Mouse (Mus musculus): ENCODE results near the gene Gpr137. TPM values are rescaled to one million over a fixed set of nuclear protein-coding genes. Genes with fewer than 3 reads are reported as not detected.
"Not testable (repeated sequence)": the region's sequence is repeated elsewhere in the genome, so short reads cannot be mapped to it uniquely, and the experiment has no call there.

Gene Gpr137
- 67.1 and 77.6 TPM in 2 replicates for polyA plus RNA-seq (2015; fragmentation: Nextera tagmentation; extraction: Ambion mirVana)

DNA sequence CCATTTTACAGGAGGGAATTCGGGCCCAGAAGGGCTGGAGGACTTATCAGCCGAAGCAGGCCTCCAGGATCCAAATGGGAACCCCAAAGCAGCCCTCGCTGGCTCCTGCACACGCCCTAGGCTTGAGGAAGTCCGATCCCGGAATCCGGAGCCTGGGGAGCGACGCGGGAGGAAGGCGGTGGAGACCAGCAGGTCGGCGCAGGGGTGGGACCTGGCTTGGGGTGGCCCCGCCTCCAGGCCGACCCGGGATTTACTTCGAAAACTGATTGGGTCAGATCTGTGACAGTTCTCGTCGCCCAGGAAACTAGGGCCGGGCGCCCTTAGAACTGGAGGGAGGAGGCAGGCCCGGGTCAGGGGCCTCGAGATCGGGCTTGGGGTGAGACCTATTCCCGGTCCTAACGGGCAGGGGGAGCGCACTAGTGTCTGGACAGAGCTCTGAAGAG lies at the start of gene Gpr137:
TSS of gene Gpr137 (minus strand) at position 232 of the 443 bp plus-strand sequence.
- Histone ChIP-seq H3K4me2 (ENCODE audit: low read length) (peak within 1 kb of the TSS; percentile 76), H3K36me3 (ENCODE audit: control insufficient read depth, insufficient read depth, low read length) (no peaks in the 10 kb centered on the region; the same call in 1 of the 2 replicates), H3K9me3 (ENCODE audit: control insufficient read depth, low read length) (no peaks in the 10 kb centered on the region), H3K27me3 (replicated peaks; ENCODE audit: control insufficient read depth, insufficient read depth, low read length) (no peaks in the 10 kb centered on the region; the same call in 1 of the 2 replicates), H3K4me3 (ENCODE audit: low read length) (peak within 1 kb of the TSS; percentile 86), H3K27ac (ENCODE audit: low read depth, low read length) (peak within 1 kb of the TSS; percentile 97), H3K4me1 (ENCODE audit: control insufficient read depth, insufficient read depth, low read depth, low read length) (peaks cover 35% of the 10 kb centered on the region), H3K9ac (ENCODE audit: low read depth, low read length) (peak within 1 kb of the TSS; percentile 95)
- under 1% methylated on average over 27 of the region's 27 CpGs for WGBS
- peak; percentile 81 for ATAC-seq

DNA sequence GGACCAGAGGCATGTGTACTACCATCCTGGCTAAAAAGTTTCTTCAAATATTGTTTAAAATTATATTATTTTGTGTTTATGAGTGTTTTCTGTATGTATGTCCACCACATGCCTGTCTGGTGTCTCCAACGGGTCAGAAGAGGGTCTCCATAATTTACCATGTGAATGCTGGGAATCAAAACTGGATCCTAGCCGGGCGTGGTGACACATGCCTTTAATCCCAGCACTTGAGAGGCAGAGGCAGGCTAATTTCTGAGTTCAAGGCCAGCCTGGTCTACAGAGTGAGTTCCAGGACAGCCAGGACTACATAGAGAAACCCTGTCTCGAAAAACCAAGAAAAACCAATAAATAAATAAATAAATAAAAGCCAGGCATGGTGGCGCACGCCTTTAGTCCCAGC lies 48.9 kb upstream of the Gpr137 start:
- peaks cover 37% of the 10 kb centered on the region for H3K4me1 ChIP-seq (ENCODE audit: control insufficient read depth, insufficient read depth, low read depth, low read length)
- not testable (repeated sequence) for H3K4me3 ChIP-seq (ENCODE audit: low read length); H3K36me3 ChIP-seq (ENCODE audit: control insufficient read depth, insufficient read depth, low read length); H3K4me2 ChIP-seq (ENCODE audit: low read length); H3K27ac ChIP-seq (ENCODE audit: low read depth, low read length); ATAC-seq; H3K9ac ChIP-seq (ENCODE audit: low read depth, low read length); H3K27me3 ChIP-seq (replicated peaks; ENCODE audit: control insufficient read depth, insufficient read depth, low read length); H3K9me3 ChIP-seq (ENCODE audit: control insufficient read depth, low read length)
- 93% methylated on average over 6 of the region's 6 CpGs for WGBS

DNA sequence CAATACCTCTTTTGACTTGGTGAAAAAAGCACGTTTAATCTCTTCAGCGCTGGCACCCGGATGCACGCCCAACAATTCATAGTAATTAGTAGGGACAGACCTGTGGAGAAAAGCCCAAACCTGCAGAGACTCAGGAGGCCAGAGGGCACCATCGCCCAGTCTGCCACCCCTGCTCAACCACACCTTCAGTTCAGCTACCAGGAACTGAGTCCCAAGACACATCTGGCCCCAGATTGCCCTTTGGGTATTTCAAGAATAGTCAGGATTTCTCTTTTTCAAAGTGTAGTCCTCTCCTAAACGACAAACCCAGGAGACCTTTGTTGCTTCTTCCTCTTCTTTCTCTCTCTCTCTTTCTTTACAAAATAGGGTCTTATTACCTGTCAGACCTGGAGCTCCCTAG lies 48.4 kb upstream of the Gpr137 start:
- H3K4me1 ChIP-seq (ENCODE audit: control insufficient read depth, insufficient read depth, low read depth, low read length) = peaks cover 41% of the 10 kb centered on the region
- no peak for ATAC-seq
- H3K4me2 ChIP-seq (ENCODE audit: low read length) = no peak overlapping the region
- no peaks in the 10 kb centered on the region for H3K9me3 ChIP-seq (ENCODE audit: control insufficient read depth, low read length)
- no peak overlapping the region for H3K9ac ChIP-seq (ENCODE audit: low read depth, low read length)
- no peaks in the 10 kb centered on the region for H3K36me3 ChIP-seq (ENCODE audit: control insufficient read depth, insufficient read depth, low read length)
- no peaks in the 10 kb centered on the region for H3K27me3 ChIP-seq (replicated peaks; ENCODE audit: control insufficient read depth, insufficient read depth, low read length)
- 85% methylated on average over 6 of the region's 6 CpGs for WGBS
- H3K4me3 ChIP-seq (ENCODE audit: low read length) = no peak overlapping the region
- no peak overlapping the region for H3K27ac ChIP-seq (ENCODE audit: low read depth, low read length)

DNA sequence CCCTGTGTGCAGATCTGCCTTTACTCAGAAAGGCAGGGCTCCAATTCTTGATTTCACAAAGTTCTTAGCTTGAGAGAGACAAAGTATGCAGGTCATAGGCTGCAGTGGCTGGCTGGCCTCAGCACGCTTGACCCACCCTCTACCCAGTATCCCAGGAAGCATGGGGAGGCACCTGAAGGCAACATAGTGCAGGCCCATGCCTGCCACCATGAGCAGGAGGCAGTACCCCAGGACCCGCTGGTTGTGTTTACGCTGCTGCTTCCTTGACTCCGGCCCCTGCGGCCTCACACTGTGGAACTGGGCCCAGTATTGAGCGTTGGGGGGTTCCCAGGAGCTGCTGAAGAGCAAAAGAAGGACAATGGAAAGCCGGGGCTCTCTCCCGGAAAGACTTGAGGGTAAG lies 47.0 kb upstream of the Gpr137 start:
- no peak for ATAC-seq
- Histone ChIP-seq H3K27me3 (replicated peaks; ENCODE audit: control insufficient read depth, insufficient read depth, low read length) (no peaks in the 10 kb centered on the region), H3K9me3 (ENCODE audit: control insufficient read depth, low read length) (no peaks in the 10 kb centered on the region), H3K4me1 (ENCODE audit: control insufficient read depth, insufficient read depth, low read depth, low read length) (peaks cover 29% of the 10 kb centered on the region), H3K4me2 (ENCODE audit: low read length) (no peak overlapping the region), H3K9ac (ENCODE audit: low read depth, low read length) (no peak overlapping the region), H3K27ac (ENCODE audit: low read depth, low read length) (no peak overlapping the region), H3K4me3 (ENCODE audit: low read length) (no peak overlapping the region), H3K36me3 (ENCODE audit: control insufficient read depth, insufficient read depth, low read length) (peaks cover 3% of the 10 kb centered on the region; the same call in 1 of the 2 replicates)
- 88% methylated on average over 8 of the region's 8 CpGs for WGBS

DNA sequence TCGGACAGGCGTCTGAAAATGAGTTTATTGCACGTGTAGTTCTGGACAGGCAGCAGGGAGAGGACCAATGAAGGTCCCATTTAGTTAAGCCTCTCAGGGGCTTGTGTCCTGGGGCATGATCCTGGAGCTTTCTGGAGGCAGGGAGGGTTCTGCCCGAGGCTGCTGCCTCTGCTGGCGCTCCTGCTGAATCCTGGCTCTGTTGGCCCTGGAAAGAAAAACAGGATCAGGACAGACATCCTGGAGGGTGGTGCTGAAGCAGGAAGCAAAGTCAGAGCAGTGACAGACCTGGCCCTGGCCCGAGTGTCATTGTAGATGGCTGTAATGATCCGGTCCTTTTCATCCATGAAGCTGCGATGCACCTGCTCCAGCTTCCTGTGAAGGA lies 45.6 kb upstream of the Gpr137 start:
- H3K4me2 ChIP-seq (ENCODE audit: low read length) = peak overlapping the region; percentile 95
- WGBS = 2% methylated on average over 8 of the region's 8 CpGs
- H3K9ac ChIP-seq (ENCODE audit: low read depth, low read length) = peak overlapping the region; percentile 98
- H3K9me3 ChIP-seq (ENCODE audit: control insufficient read depth, low read length) = no peaks in the 10 kb centered on the region
- H3K4me3 ChIP-seq (ENCODE audit: low read length) = peak overlapping the region; percentile 84
- peaks cover 5% of the 10 kb centered on the region; the same call in 1 of the 2 replicates for H3K36me3 ChIP-seq (ENCODE audit: control insufficient read depth, insufficient read depth, low read length)
- H3K4me1 ChIP-seq (ENCODE audit: control insufficient read depth, insufficient read depth, low read depth, low read length) = peaks cover 25% of the 10 kb centered on the region
- H3K27ac ChIP-seq (ENCODE audit: low read depth, low read length) = peak overlapping the region; percentile 89
- no peaks in the 10 kb centered on the region for H3K27me3 ChIP-seq (replicated peaks; ENCODE audit: control insufficient read depth, insufficient read depth, low read length)
- ATAC-seq = no peak

DNA sequence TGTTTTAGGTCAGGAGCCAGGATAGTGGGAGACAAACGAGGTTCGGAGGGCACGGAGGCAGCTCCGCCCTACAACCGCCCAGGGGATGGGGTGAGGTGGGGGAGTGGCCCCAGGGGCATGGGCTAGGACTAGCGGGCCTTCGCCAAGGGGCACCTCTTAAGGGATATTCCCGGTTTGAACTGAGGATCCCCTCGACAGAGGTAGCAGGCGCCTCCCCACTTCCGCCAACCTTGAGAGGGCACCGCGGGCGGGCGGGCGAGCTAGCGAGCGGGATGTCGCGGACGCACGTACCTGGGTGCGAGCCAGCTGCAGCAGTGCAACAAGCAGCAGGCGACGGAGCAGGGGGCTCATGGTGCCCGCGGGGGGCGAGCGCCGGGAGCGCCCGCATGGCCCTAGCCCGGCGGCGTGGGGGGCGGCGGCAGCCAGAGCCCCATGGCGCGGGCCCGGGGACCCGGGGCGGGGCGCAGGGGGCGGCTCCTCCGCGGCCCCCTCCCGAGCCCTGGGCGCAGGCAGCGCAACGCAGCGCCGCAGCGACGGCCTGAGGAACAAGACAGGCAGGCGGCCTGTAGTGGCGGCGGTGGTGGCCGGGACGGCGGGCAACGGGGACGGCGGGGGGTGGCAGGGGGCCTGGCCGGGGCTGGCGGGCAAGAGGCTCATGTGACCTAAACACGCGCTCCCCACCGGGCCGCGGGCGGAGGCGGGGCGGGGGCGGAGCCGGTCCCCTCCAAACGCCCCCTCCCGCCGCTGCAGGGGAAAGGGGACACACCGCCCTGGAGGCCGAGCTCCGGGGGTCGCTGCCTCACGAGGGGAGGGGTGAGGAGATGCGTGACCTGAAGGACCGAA lies 45.0 kb upstream of the Gpr137 start, which contains the start of gene Vegfb:
TSS of gene Vegfb (minus strand) at position 591 of the 843 bp plus-strand sequence.
- Histone ChIP-seq H3K27ac (ENCODE audit: low read depth, low read length) (peak within 1 kb of the TSS; percentile 89), H3K9ac (ENCODE audit: low read depth, low read length) (peak within 1 kb of the TSS; percentile 98), H3K4me2 (ENCODE audit: low read length) (peak within 1 kb of the TSS; percentile 95), H3K4me1 (ENCODE audit: control insufficient read depth, insufficient read depth, low read depth, low read length) (peaks cover 23% of the 10 kb centered on the region), H3K4me3 (ENCODE audit: low read length) (peak within 1 kb of the TSS; percentile 84), H3K27me3 (replicated peaks; ENCODE audit: control insufficient read depth, insufficient read depth, low read length) (no peaks in the 10 kb centered on the region), H3K36me3 (ENCODE audit: control insufficient read depth, insufficient read depth, low read length) (peaks cover 10% of the 10 kb centered on the region), H3K9me3 (ENCODE audit: control insufficient read depth, low read length) (no peaks in the 10 kb centered on the region)
- under 1% methylated on average over 57 of the region's 85 CpGs for WGBS
- ATAC-seq = peak; percentile 32

DNA sequence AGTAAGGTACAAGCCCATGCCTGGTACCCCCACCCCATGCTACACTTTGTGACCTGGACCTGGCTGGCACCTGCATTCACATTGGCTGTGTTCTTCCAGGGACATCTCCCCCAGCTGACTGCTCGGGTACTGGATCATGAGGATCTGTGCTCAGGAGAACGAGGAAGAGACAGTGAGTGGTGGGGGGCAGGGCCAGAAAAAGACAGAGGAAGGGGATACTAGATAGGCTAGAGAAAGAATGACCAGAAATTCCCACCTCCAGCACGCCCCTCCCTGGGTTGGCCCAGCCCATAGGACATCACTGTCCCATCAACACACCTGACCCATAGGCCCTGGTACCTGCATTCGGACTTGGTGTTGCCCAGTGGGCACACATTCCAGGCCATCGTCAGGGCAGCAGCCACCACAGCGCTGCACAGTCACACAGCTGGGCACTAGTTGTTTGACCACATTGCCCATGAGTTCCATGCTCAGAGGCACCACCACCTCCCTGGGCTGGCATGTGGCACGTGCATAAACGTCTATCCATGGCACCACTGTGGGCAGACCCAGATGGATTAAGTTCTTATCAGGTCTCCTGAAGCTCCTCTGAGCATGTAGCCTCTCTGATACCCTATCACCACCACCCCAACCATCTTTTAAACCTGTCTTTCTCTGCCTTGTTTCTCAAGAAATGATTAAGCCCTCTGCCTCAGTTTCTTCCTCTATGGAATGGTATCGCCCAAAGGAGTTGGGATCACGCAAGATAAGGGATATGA lies 43.9 kb upstream of the Gpr137 start:
- no peak overlapping the region; the same call in 1 of the 2 replicates for H3K27ac ChIP-seq (ENCODE audit: low read depth, low read length)
- no peak for ATAC-seq
- 74% methylated on average over 10 of the region's 10 CpGs for WGBS

DNA sequence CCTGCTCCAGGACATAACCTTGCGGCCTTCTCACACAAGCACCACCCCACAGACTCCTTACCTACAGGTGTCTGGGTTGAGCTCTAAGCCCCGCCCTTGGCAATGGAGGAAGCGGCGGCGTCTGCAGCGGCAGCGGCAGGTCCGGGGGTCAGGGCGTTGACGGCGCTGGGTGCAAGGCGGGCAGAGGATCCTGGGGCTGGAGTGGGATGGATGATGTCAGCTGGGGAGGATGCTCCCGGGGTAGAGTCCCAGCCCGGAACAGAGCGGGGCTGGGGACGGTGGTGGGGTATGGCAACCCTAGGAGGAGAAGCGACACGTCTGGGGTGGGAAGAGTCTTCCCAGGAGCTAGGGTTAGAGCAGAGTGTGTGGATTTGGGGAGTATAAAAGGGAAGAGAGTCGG lies 43.0 kb upstream of the Gpr137 start:
- Histone ChIP-seq H3K4me2 (ENCODE audit: low read length) (no peak overlapping the region), H3K27me3 (replicated peaks; ENCODE audit: control insufficient read depth, insufficient read depth, low read length) (no peaks in the 10 kb centered on the region), H3K36me3 (ENCODE audit: control insufficient read depth, insufficient read depth, low read length) (peaks cover 12% of the 10 kb centered on the region), H3K4me1 (ENCODE audit: control insufficient read depth, insufficient read depth, low read depth, low read length) (peaks cover 23% of the 10 kb centered on the region), H3K9me3 (ENCODE audit: control insufficient read depth, low read length) (no peaks in the 10 kb centered on the region), H3K9ac (ENCODE audit: low read depth, low read length) (peak overlapping the region; percentile 33; the same call in 1 of the 2 replicates), H3K27ac (ENCODE audit: low read depth, low read length) (no peak overlapping the region), H3K4me3 (ENCODE audit: low read length) (no peak overlapping the region)
- whole genome bisulfite sequencing = 86% methylated on average over 19 of the region's 19 CpGs
- ATAC-seq = no peak

More for the DNA sequence above, 43.9 kb upstream of the Gpr137 start:
- Histone ChIP-seq H3K27me3 (replicated peaks; ENCODE audit: control insufficient read depth, insufficient read depth, low read length) (no peaks in the 10 kb centered on the region), H3K9me3 (ENCODE audit: control insufficient read depth, low read length) (no peaks in the 10 kb centered on the region), H3K9ac (ENCODE audit: low read depth, low read length) (no peak overlapping the region; the same call in 1 of the 2 replicates), H3K4me3 (ENCODE audit: low read length) (peak overlapping the region; percentile 84), H3K4me2 (ENCODE audit: low read length) (peak overlapping the region; percentile 95), H3K36me3 (ENCODE audit: control insufficient read depth, insufficient read depth, low read length) (peaks cover 12% of the 10 kb centered on the region), H3K4me1 (ENCODE audit: control insufficient read depth, insufficient read depth, low read depth, low read length) (peaks cover 18% of the 10 kb centered on the region)

DNA sequence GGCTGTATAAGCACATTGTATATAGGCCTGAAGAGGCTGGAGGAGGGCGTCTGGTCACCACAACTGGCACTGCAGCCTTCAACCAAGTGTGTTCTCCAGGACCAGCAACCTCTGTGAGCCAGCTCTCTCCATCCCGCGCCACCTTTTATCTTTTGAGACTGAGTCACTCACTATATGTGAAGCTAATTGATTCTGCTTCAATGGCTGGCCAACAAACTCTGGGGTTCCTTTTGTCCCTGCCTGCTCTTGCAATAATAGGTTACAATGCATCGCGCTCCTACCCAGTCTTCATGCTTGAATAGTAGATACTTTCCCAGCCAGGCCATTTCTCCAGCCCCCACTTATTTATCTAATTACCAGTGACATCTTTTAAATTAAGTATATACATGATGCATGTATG lies 41.3 kb upstream of the Gpr137 start:
- Histone ChIP-seq H3K9ac (ENCODE audit: low read depth, low read length) (no peak overlapping the region), H3K27me3 (replicated peaks; ENCODE audit: control insufficient read depth, insufficient read depth, low read length) (no peaks in the 10 kb centered on the region), H3K4me1 (ENCODE audit: control insufficient read depth, insufficient read depth, low read depth, low read length) (peaks cover 29% of the 10 kb centered on the region), H3K9me3 (ENCODE audit: control insufficient read depth, low read length) (no peaks in the 10 kb centered on the region), H3K36me3 (ENCODE audit: control insufficient read depth, insufficient read depth, low read length) (peaks cover 12% of the 10 kb centered on the region), H3K27ac (ENCODE audit: low read depth, low read length) (no peak overlapping the region), H3K4me2 (ENCODE audit: low read length) (no peak overlapping the region), H3K4me3 (ENCODE audit: low read length) (no peak overlapping the region)
- 26% methylated on average over 5 of the region's 5 CpGs for WGBS
- ATAC-seq = no peak
